8 mouse cellular contexts compared by ENCODE assay signal in the genomic region with DNA sequence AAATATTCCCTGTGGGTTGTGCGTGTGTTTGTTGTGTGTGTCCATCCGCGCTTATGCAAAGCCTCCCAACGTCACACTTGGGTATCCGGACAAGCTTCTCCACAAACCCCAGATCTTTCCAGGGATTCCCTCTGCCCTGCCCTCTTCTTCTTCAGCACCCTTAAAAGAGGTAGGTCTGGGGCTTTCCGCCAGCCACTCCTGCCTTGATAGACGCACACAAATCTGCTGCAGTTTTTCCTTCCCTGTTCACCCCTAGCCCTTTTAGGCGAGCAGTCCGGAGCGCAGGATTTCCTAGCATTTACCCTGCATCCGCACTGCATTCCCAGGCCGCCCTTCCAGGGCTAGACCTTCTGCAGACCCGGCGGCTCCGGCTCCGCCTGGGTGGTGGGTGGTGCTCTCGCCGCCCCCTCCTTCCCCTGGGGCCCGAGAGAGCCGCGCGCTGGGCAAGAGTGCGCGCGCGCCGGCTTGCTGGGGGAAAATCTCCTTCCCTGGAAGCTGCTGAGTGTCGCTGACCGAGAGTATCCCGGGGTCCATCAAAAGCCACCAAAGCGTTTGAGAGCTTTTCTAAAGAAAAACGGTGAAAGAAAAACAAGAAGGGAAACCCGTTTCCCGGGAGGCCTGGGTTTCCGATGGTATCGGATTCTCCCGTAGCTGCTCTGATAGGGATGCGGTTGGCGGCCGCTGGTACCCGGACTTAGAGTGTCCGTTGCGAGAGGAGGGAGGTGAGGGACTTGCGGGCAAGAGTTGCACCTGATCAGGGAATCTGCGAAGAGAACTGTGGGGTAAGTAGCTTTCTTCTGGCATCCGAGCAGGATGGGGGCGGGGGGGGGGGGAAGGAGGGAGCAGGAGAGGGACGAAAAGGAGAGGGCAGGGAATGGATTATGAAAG. TPM values are rescaled to one million over a fixed set of nuclear protein-coding genes. Genes with fewer than 3 reads are reported as not detected.
DNase-seq lines count a peak whose midpoint lies in the region; ATAC-seq and TF ChIP-seq lines count a peak whose summit lies in the region.

A gene (plus strand): TSS at position 88 of the 888 bp plus-strand sequence.

- no peak for ATAC-seq in kidney, postnatal 0 days (replicated peaks; ENCODE audit: low FRiP score, low read depth)
- ATAC-seq in limb, embryonic 12.5 days (ENCODE audit: insufficient number of reproducible peaks, insufficient read depth, low FRiP score, low TSS enrichment, low read depth), result no peak

- no peaks in the 10 kb centered on the region for H3K36me3 ChIP-seq in kidney, postnatal 0 days (ENCODE audit: insufficient read depth, low read length)
- H3K36me3 ChIP-seq in limb, embryonic 12.5 days, result no peaks in the 10 kb centered on the region

- H3K9me3 ChIP-seq in kidney, postnatal 0 days (replicated peaks; ENCODE audit: low read length), result no peaks in the 10 kb centered on the region
- H3K9me3 ChIP-seq in limb, embryonic 12.5 days, result no peaks in the 10 kb centered on the region

- H3K9ac ChIP-seq in kidney, postnatal 0 days (ENCODE audit: low read depth, low read length), result no peak within 1 kb of the TSS
- no peak within 1 kb of the TSS for H3K9ac ChIP-seq in limb, embryonic 12.5 days (replicated peaks)

- peak within 1 kb of the TSS; percentile 55 for H3K4me2 ChIP-seq in kidney, postnatal 0 days (ENCODE audit: low read length)
- H3K4me2 ChIP-seq in limb, embryonic 12.5 days, result peak within 1 kb of the TSS; percentile 70

- peak within 1 kb of the TSS; percentile 20 for H3K4me3 ChIP-seq in kidney, postnatal 0 days (replicated peaks; ENCODE audit: low read depth, low read length)
- peak within 1 kb of the TSS; percentile 40 for H3K4me3 ChIP-seq in limb, embryonic 12.5 days (replicated peaks)

- H3K27me3 ChIP-seq in kidney, postnatal 0 days (ENCODE audit: insufficient read depth, low read length), result peaks cover 44% of the 10 kb centered on the region
- peaks cover 68% of the 10 kb centered on the region for H3K27me3 ChIP-seq in limb, embryonic 12.5 days

- TF ChIP-seq CTCF in kidney, postnatal 0 days (IDR thresholded peaks at IDR 0.05; ENCODE audit: low read depth), result no peak

- no peak within 1 kb of the TSS for H3K27ac ChIP-seq in kidney, postnatal 0 days
- H3K27ac ChIP-seq in limb, embryonic 12.5 days, result no peak within 1 kb of the TSS

- 0 out of 2 replicates have a peak, but pooled peaks cover 7% of the 10 kb centered on the region for H3K4me1 ChIP-seq in kidney, postnatal 0 days (replicated peaks; ENCODE audit: insufficient read depth, low read length)
- peaks cover 14% of the 10 kb centered on the region for H3K4me1 ChIP-seq in limb, embryonic 12.5 days (replicated peaks)

- DNase-seq in kidney, postnatal 0 days (ENCODE audit: low spot score), result no peak
- no peak for DNase-seq in kidney, adult 11 months
- peak; percentile 71 to 84 for DNase-seq in cerebellum, postnatal 14 days
- peak; percentile 54 to 68 for DNase-seq in frontal cortex, postnatal 36 days (ENCODE audit: low spot score in 2 of 2)
- peak; percentile 19 to 32 for DNase-seq in right cerebral cortex, postnatal 36 days (ENCODE audit: low spot score in 2 of 2)
- DNase-seq in ovary, postnatal 36 days (ENCODE audit: low spot score), result no peak
- no peak for DNase-seq in gastrocnemius, postnatal 10 days

- WGBS in kidney, postnatal 0 days, result under 1% methylated on average over 47 of the region's 48 CpGs
- WGBS in limb, embryonic 12.5 days, result under 1% methylated on average over 47 of the region's 48 CpGs

RNA-seq across cellular contexts. Expression of the gene that starts here (rescaled TPM):
- polyA plus RNA-seq in kidney, postnatal 0 days (2015; fragmentation: Nextera tagmentation; extraction: Ambion mirVana), result 0.06 TPM in 1 of 2 replicates, not detected in the other
- 0.29 and 0.56 TPM in 2 replicates for polyA plus RNA-seq in limb, embryonic 12.5 days (2016; fragmentation: Nextera tagmentation; extraction: Ambion mirVana)
- total RNA-seq in gastrocnemius, postnatal 10 days (2021), result under 1 TPM; 0.33 to 0.41 TPM

Comparison
In these comparisons a context has a peak if more than half of its experiments do, and no peak if none do; other contexts are left out.
1. DNase-seq: peak in cerebellum, postnatal 14 days (2 of 2), frontal cortex, postnatal 36 days (2 of 2) and right cerebral cortex, postnatal 36 days (2 of 2); none in kidney, postnatal 0 days (single experiment), kidney, adult 11 months (single experiment), ovary, postnatal 36 days (single experiment) and gastrocnemius, postnatal 10 days (single experiment).